Mouse (Mus musculus) small intestine, adult 2 months (tissue): Measurements from ENCODE around the gene Gucy1a1. TPM values are rescaled to one million over a fixed set of nuclear protein-coding genes. Genes with fewer than 3 reads are reported as not detected.

Experiments used
- H3K27ac ChIP-seq: fragments of 200-500 bp; 2 replicates; pipeline ENCODE4 v1.5.1; 2012; ENCODE audit warnings: low read depth, low read length, control low read depth, inconsistent platforms; ENCODE audit not compliant: insufficient read depth
- H3K27me3 ChIP-seq: fragments of 200-500 bp; 2 replicates; pipeline ENCODE4 v1.6.1; 2012; ENCODE audit warnings: mild to moderate bottlenecking, moderate library complexity, low read length, inconsistent platforms; ENCODE audit not compliant: control insufficient read depth, insufficient read depth
- H3K36me3 ChIP-seq: fragments of 200-500 bp; 2 replicates; pipeline ENCODE4 v1.6.1; 2012; ENCODE audit warnings: mild to moderate bottlenecking, low read length, control low read depth, inconsistent platforms; ENCODE audit not compliant: control insufficient read depth, insufficient read depth
- H3K4me1 ChIP-seq: fragments of 200-500 bp; 2 replicates; pipeline ENCODE4 v1.6.1; 2012; ENCODE audit warnings: low read length, inconsistent platforms, mixed read lengths; ENCODE audit not compliant: control insufficient read depth, insufficient read depth, insufficient read length
- H3K4me3 ChIP-seq: fragments of 200-500 bp; 2 replicates; pipeline ENCODE4 v1.5.1; 2012; ENCODE audit warnings: low read depth, mild to moderate bottlenecking, control low read depth, inconsistent platforms, low read length, moderate library complexity
- CTCF ChIP-seq: fragments of 200-500 bp; IDR thresholded peaks from 2 replicates; pipeline ENCODE4 v1.5.1; 2012; ENCODE audit warnings: low read depth, mild to moderate bottlenecking, control low read depth, inconsistent platforms, low read length, moderate library complexity, mixed read lengths; ENCODE audit not compliant: insufficient replicate concordance, insufficient read length; ENCODE audit errors: extremely low read depth
- POLR2A ChIP-seq: fragments of 200-500 bp; IDR thresholded peaks from 2 replicates; pipeline ENCODE4 v1.6.1; 2012; ENCODE audit warnings: low read depth, mild to moderate bottlenecking, control low read depth, inconsistent platforms, low read length, moderate library complexity
- WGBS: fragments of 180-500 bp; shearing (Covaris S2); methylation state at CpG from one replicate; pipeline ENCODE4 v1.1.7; 2018; 5-methylcytosine and 5-hydroxymethylcytosine counted together
- polyA plus RNA-seq: library from polyadenylated mRNA; depleted of rRNA; stranded (reverse); fragments of >200 nt; gene quantifications from 2 replicates; pipeline ENCODE4 v1.2.3, GENCODE M21; 2012

The Gucy1a1 gene
- polyA plus RNA-seq, 1 experiment = 3.6 TPM

DNA sequence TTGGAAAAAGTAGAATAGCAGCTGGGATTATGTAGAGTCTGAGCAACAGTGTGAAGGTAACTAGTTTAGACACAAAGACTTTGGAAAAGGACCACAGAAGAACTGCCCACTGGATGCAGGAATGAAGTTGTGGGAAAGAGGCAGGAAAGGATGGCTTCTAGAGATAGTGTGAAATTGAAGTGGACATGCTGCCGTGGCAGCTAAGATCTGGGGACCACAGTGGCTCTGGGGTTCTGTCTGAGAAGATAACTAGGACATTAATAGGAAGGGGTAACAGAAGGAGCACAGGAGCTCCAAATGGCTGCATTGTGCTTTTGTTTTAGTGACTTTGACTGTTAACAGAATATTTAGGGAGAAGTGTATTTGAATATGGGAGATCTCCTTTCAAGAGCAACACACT, 16.3 kb downstream of the Gucy1a1 start:
- no peaks in the 10 kb centered on the region for H3K36me3 ChIP-seq
- H3K4me1 ChIP-seq = peaks cover 2% of the 10 kb centered on the region; the same call in 1 of the 2 replicates
- TF ChIP-seq POLR2A = no peak
- TF ChIP-seq CTCF = no peak
- H3K27me3 ChIP-seq = no peaks in the 10 kb centered on the region
- H3K4me3 ChIP-seq = no peak overlapping the region
- 70% methylated on average over 1 of the region's 1 CpGs for WGBS
- no peak overlapping the region for H3K27ac ChIP-seq

DNA sequence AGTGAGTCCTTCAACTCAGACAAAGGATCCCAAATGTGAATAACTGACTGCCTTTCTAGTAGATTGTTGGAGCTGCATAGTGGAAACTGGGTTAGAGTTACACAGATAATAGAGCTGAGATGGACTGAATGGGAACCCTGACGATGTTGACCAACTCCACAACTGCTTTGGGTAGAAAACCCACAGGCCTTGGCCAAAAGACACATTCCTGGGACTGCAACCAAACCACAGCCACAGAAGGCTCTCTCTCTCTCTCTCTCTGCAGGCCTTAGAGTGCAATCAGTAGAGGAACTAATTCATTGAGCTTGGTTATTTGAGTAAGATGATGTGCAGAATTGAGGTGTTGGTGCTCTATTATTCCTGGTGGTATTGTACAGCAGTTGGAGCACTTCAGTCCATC, 21.0 kb downstream of the Gucy1a1 start:
- 63% methylated on average over 1 of the region's 1 CpGs for WGBS
- H3K4me1 ChIP-seq = peaks cover 2% of the 10 kb centered on the region; the same call in 1 of the 2 replicates
- no peaks in the 10 kb centered on the region for H3K36me3 ChIP-seq

GRCm38 (mm10) chr3:82118916-82119315, 26.7 kb downstream of the Gucy1a1 start:
- H3K4me1 ChIP-seq = no peaks in the 10 kb centered on the region
- TF ChIP-seq POLR2A (no peak), CTCF (no peak)
- H3K27ac ChIP-seq = no peak overlapping the region
- H3K4me3 ChIP-seq = no peak overlapping the region
- no peaks in the 10 kb centered on the region for H3K36me3 ChIP-seq
- 82% methylated on average over 1 of the region's 1 CpGs for WGBS
- no peaks in the 10 kb centered on the region for H3K27me3 ChIP-seq

More for the DNA sequence above, 21.0 kb downstream of the Gucy1a1 start:
- TF ChIP-seq POLR2A = no peak
- TF ChIP-seq CTCF = no peak
- H3K27ac ChIP-seq = no peak overlapping the region
- H3K4me3 ChIP-seq = no peak overlapping the region
- H3K27me3 ChIP-seq = no peaks in the 10 kb centered on the region

- H3K4me3 ChIP-seq = no peak overlapping the region
- H3K4me1 ChIP-seq = no peaks in the 10 kb centered on the region
- TF ChIP-seq POLR2A (no peak), CTCF (no peak)
- 40% methylated on average over 2 of the region's 2 CpGs for WGBS
- no peaks in the 10 kb centered on the region for H3K27me3 ChIP-seq
- no peaks in the 10 kb centered on the region for H3K36me3 ChIP-seq
- H3K27ac ChIP-seq = no peak overlapping the region
Measured at GRCm38 (mm10) chr3:82112439-82112838, 33.1 kb downstream of the Gucy1a1 start.

GRCm38 (mm10) chr3:82111986-82112385, 33.6 kb downstream of the Gucy1a1 start:
- no peaks in the 10 kb centered on the region for H3K27me3 ChIP-seq
- 52% methylated on average over 3 of the region's 3 CpGs for WGBS
- H3K36me3 ChIP-seq = no peaks in the 10 kb centered on the region
- no peak overlapping the region for H3K27ac ChIP-seq
- TF ChIP-seq CTCF (no peak), POLR2A (no peak)
- H3K4me1 ChIP-seq = no peaks in the 10 kb centered on the region
- no peak overlapping the region for H3K4me3 ChIP-seq

DNA sequence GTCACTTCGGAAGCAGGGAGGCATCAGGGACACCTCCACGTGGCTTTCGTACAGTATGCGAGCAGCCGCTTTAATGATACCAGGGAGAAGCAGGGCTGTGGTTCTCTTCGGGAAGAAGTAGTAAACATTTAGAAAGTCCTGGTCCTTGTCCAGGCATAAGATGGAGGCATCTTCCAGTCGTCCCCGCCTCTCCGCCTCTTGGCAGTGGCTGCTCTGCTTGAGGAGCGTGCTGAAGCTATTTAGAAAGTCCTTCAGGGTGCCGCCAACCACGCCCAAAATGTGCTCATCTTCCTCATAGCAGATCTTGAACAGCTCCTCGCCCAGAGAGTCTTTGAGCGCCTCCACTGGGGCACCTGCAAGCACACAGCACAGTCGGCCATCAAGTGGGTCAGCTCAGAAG, 36.6 kb downstream of the Gucy1a1 start:
- Histone ChIP-seq H3K4me3 (no peak overlapping the region), H3K36me3 (no peaks in the 10 kb centered on the region; the same call in 1 of the 2 replicates), H3K27ac (no peak overlapping the region), H3K27me3 (no peaks in the 10 kb centered on the region), H3K4me1 (no peaks in the 10 kb centered on the region)
- no peak for TF ChIP-seq POLR2A
- WGBS = 80% methylated on average over 15 of the region's 15 CpGs

GRCm38 (mm10) chr3:82104229-82104628, 41.4 kb downstream of the Gucy1a1 start:
- Histone ChIP-seq H3K4me1 (no peaks in the 10 kb centered on the region), H3K27me3 (no peaks in the 10 kb centered on the region), H3K36me3 (no peaks in the 10 kb centered on the region; the same call in 1 of the 2 replicates), H3K4me3 (no peak overlapping the region), H3K27ac (no peak overlapping the region)
- 71% methylated on average over 6 of the region's 6 CpGs for WGBS
- TF ChIP-seq CTCF (no peak), POLR2A (no peak)

- Histone ChIP-seq H3K36me3 (no peaks in the 10 kb centered on the region), H3K4me1 (no peaks in the 10 kb centered on the region), H3K4me3 (no peak overlapping the region), H3K27ac (no peak overlapping the region), H3K27me3 (no peaks in the 10 kb centered on the region)
- 76% methylated on average over 6 of the region's 6 CpGs for WGBS
- TF ChIP-seq CTCF (no peak), POLR2A (no peak)
Measured at GRCm38 (mm10) chr3:82099127-82099526, 46.5 kb downstream of the Gucy1a1 start.
